Mouse (Mus musculus): ENCODE results near the gene Kcnc2.

- TF ChIP-seq EP300 (IDR thresholded peaks at IDR 0.05; ENCODE audit: insufficient read depth, low read depth, low read length): no peak
- no peak for TF ChIP-seq POLR2A (IDR thresholded peaks at IDR 0.05; ENCODE audit: insufficient read depth, low read length)
- no peak for TF ChIP-seq CTCF (IDR thresholded peaks at IDR 0.05; ENCODE audit: low read depth, low read length)
Observed at GRCm38 (mm10) chr10:112269939-112270781, 761 bp upstream of the Kcnc2 start.
